Mouse (Mus musculus) heart, adult 2 months (tissue): ENCODE data around the gene Bptf. TPM values are rescaled to one million over a fixed set of nuclear protein-coding genes. Genes with fewer than 3 reads are reported as not detected.

Experiments
- DNase-seq, 2 experiments: peaks; one replicate each; pipeline ENCODE4 v3.0.0; 2021
- H3K27ac ChIP-seq: fragments of 200-600 bp; 2 replicates; pipeline ENCODE4 v1.8.1; 2022
- H3K27me3 ChIP-seq: fragments of 200-500 bp; 2 replicates; pipeline ENCODE4 v1.6.1; 2012; ENCODE audit warnings: mild to moderate bottlenecking, low read length, inconsistent platforms, mixed read lengths; ENCODE audit not compliant: control insufficient read depth, insufficient read depth
- H3K36me3 ChIP-seq: fragments of 200-500 bp; 2 replicates; pipeline ENCODE4 v1.6.1; 2012; ENCODE audit warnings: low read length, inconsistent platforms; ENCODE audit not compliant: control insufficient read depth, insufficient read depth
- H3K4me1 ChIP-seq: fragments of 200-500 bp; 2 replicates; pipeline ENCODE4 v1.6.1; 2011; ENCODE audit warnings: low read length; ENCODE audit not compliant: control insufficient read depth, insufficient read depth
- H3K4me3 ChIP-seq: fragments of 200-600 bp; 2 replicates; pipeline ENCODE4 v1.8.1; 2022
- H3K79me2 ChIP-seq: fragments of 200-500 bp; replicated peaks from 2 replicates; pipeline ENCODE4 v1.6.1; 2012; ENCODE audit warnings: mild to moderate bottlenecking, inconsistent platforms, low read length, moderate library complexity, mixed read lengths; ENCODE audit not compliant: control insufficient read depth, insufficient read depth
- H3K9ac ChIP-seq: fragments of 200-500 bp; 2 replicates; pipeline ENCODE4 v1.6.1; 2012; ENCODE audit warnings: low read depth, mild to moderate bottlenecking, control low read depth, inconsistent platforms, low read length, mixed read lengths
- CTCF ChIP-seq: fragments of 200-600 bp; IDR thresholded peaks from 2 replicates; pipeline ENCODE4 v1.8.1; 2022; ENCODE audit warnings: antibody characterized with exemption, mild to moderate bottlenecking, moderate library complexity
- EP300 ChIP-seq: fragments of 200-500 bp; IDR thresholded peaks from 2 replicates; pipeline ENCODE4 v1.6.1; 2011; ENCODE audit warnings: low read depth, low read length, control low read depth; ENCODE audit not compliant: insufficient read depth
- POLR2A ChIP-seq: fragments of 200-500 bp; IDR thresholded peaks from 2 replicates; pipeline ENCODE4 v1.6.1; 2011; ENCODE audit warnings: mild to moderate bottlenecking, low read depth, low read length, control low read depth; ENCODE audit not compliant: insufficient read depth
- WGBS: fragments of 180-500 bp; shearing (Covaris S2); methylation state at CpG from one replicate; pipeline ENCODE4 v1.1.7; 2018; 5-methylcytosine and 5-hydroxymethylcytosine counted together
- intact Hi-C: fragments of 180-260 bp; cut with DNase I; formaldehyde crosslinking; loops from one replicate; pipeline ENCODE4 v1.15.1; 2025
- polyA plus RNA-seq: library from polyadenylated mRNA; depleted of rRNA; stranded (reverse); fragments of >200 nt; gene quantifications from 2 replicates; pipeline ENCODE4 v1.2.3, GENCODE M21; 2012
- total RNA-seq, 2 experiments: library from RNA; stranded (reverse); gene quantifications; 2 replicates each; pipeline ENCODE4 v1.2.3; 2021

The Bptf gene
- total and polyA plus RNA-seq, 3 experiments = 11.7 to 27.5 (median 25.6) TPM

DNA sequence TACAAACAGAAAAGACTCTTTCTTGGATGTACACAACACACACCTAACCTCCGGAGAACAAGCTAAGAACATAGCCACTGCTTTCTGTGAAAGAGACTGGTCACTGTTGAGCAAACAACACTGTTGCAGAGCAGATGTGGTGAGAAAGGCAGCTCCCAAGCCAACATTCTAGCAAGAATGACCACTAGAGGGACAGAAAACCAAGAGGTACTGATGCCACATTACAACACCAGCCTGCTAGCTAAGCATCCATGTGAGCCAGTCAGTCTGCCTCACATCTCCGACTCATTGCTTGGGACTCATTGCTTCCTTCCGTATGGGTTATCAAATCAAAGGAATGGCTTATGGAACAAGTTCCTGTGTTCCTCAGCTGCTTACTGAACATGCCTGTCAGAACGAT, 18.8 kb downstream of the Bptf start:
- Histone ChIP-seq H3K36me3 (no peaks in the 10 kb centered on the region), H3K79me2 (peaks cover 5% of the 10 kb centered on the region), H3K27me3 (no peaks in the 10 kb centered on the region), H3K4me1 (peaks cover 11% of the 10 kb centered on the region), H3K4me3 (no peak overlapping the region), H3K9ac (no peak overlapping the region), H3K27ac (no peak overlapping the region)
- TF ChIP-seq EP300 (no peak), POLR2A (no peak), CTCF (peak; percentile 71)
- WGBS = 36% methylated on average over 4 of the region's 4 CpGs
- no peak for DNase-seq
- intact Hi-C loops = no loop called here

DNA sequence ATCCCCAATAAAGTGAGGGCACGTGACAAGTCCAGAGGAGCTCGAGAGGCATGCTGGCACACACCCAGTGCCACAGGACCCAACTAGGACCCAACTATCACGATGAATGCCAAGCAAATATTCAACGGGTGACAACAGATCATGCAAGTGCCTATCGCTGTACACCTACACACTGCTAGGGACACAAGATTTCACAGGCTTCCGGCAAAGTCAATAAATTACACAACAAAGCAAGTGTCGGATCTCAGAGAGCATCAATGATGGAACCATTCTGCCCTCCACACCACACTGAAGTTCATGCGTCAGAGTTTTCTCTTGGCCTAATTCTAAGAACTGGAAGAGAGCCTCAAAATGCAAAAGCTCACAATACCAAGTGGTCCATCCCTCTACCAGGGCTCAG, 22.3 kb downstream of the Bptf start:
- no peak overlapping the region for H3K9ac ChIP-seq
- H3K27me3 ChIP-seq = no peaks in the 10 kb centered on the region
- intact Hi-C loops = no loop called here
- no peak overlapping the region for H3K27ac ChIP-seq
- peaks cover 1% of the 10 kb centered on the region; the same call in 1 of the 2 replicates for H3K79me2 ChIP-seq
- no peak for TF ChIP-seq POLR2A
- TF ChIP-seq CTCF = no peak
- TF ChIP-seq EP300 = no peak
- peaks cover 6% of the 10 kb centered on the region for H3K4me1 ChIP-seq
- H3K4me3 ChIP-seq = no peak overlapping the region
- WGBS = 64% methylated on average over 8 of the region's 8 CpGs
- no peak for DNase-seq
- no peaks in the 10 kb centered on the region for H3K36me3 ChIP-seq

DNA sequence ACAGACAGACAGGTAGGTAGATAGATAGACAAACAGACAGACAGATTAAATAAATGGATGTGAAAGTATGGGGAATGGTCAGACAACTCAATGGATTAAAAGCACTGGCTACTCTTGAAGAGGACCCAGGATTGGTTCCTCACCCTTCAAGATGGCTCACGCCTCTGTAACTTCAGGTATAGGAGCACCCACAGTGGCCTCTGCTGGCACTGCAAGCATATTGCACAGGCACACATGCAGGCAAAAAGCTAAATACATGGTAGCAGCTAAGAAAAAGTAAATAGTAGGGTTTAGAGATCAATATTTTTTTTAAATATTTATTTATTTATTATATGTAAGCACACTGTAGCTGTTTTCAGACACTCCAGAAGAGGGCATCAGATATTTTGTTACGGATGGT, 23.0 kb downstream of the Bptf start:
- TF ChIP-seq POLR2A (no peak), CTCF (peak; percentile 41)
- intact Hi-C loops = no loop called here
- 95% methylated on average over 2 of the region's 2 CpGs for WGBS
- Histone ChIP-seq H3K36me3 (no peaks in the 10 kb centered on the region), H3K27me3 (no peaks in the 10 kb centered on the region), H3K9ac (no peak overlapping the region), H3K4me1 (peaks cover 5% of the 10 kb centered on the region), H3K79me2 (peaks cover 2% of the 10 kb centered on the region; the same call in 1 of the 2 replicates), H3K4me3 (no peak overlapping the region), H3K27ac (no peak overlapping the region)
- DNase-seq = no peak

DNA sequence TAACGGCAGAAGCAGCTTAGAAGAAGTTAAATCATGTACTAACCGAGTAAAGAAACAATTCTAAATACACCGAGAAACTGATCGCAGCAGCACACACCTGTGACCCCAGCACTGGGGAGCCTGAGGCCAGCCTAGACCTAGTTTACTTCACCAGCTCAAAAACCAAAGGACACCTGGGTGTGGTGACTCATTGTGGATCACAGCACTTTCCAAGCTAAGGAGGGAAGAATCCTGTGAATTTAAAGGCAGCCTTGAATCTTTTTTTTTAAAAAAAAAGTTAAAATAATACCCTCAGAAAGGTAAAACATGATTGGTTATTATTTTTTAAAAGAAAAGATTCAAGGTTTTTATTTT, 24.2 kb downstream of the Bptf start:
- peaks cover 9% of the 10 kb centered on the region for H3K4me1 ChIP-seq
- WGBS = 70% methylated on average over 4 of the region's 4 CpGs
- H3K36me3 ChIP-seq = peaks cover 5% of the 10 kb centered on the region
- no peak overlapping the region for H3K4me3 ChIP-seq
- TF ChIP-seq CTCF (no peak), EP300 (no peak), POLR2A (no peak)
- no peak for DNase-seq
- no peaks in the 10 kb centered on the region for H3K27me3 ChIP-seq
- no peak overlapping the region for H3K27ac ChIP-seq
- intact Hi-C loops = no loop called here
- H3K79me2 ChIP-seq = peaks cover 6% of the 10 kb centered on the region
- no peak overlapping the region for H3K9ac ChIP-seq

DNA sequence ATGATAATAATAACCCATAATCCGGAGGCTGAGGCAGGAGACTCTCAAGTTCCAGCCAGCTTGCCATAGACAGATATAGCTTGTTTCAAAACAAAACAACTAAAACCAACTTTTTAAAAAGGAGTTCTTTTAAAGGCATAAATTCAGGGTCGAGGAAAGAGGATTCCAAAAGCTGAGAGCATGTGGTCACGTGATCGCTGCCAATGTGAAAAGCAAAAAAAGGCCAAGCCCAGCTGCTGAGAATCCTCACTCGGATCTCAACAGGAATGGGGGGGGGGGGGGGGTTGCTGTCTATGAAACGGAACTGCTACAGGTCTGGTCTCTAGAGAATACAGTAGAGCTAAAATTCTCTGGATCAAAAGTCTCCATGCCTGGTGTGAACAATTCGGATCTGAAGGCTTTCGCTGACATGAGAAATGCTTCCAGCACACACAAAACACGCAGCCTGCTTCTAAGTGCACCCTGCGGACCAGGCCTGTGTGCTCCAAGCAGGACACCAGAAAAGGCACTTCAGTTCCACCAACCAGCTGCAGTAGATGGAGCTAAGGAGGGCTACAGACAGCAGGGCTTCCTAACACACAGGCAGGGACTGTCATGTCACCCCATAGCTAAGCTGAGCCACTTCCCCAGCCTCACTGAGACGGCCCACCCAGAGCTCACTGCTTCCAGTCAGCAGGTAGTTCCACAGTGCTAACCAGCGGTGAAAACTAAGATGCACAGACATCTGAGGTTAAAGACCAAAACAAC, 24.8 kb downstream of the Bptf start:
- peaks cover 5% of the 10 kb centered on the region for H3K36me3 ChIP-seq
- no peak for DNase-seq
- no peak overlapping the region for H3K27ac ChIP-seq
- intact Hi-C loops = no loop called here
- no peak overlapping the region for H3K4me3 ChIP-seq
- no peaks in the 10 kb centered on the region for H3K27me3 ChIP-seq
- WGBS = 53% methylated on average over 12 of the region's 12 CpGs
- H3K79me2 ChIP-seq = peaks cover 6% of the 10 kb centered on the region
- TF ChIP-seq EP300 (no peak), CTCF (no peak)
- peaks cover 14% of the 10 kb centered on the region for H3K4me1 ChIP-seq
- no peak overlapping the region for H3K9ac ChIP-seq

DNA sequence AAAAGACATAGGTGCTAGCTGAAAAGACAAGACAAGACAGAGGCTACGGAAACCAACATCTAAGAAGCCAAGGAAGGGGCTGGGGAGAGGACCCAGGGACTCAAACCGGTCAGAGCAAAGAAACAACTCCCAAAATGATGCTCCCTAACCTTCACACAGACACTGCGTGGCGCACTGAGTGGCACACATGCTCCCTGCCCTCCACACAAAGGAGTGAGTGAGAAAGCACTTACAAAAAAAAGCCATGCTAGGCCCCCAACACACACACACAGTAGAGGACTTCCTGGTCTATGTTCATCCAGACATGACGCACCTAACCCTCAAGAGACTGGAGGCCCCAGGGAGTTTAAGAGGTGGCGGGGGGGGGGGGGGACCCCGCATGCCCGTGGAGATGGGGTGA, 25.5 kb downstream of the Bptf start:
- TF ChIP-seq EP300 (no peak), POLR2A (no peak), CTCF (no peak)
- WGBS = 85% methylated on average over 8 of the region's 8 CpGs
- intact Hi-C loops = no loop called here
- DNase-seq = no peak
- Histone ChIP-seq H3K27me3 (no peaks in the 10 kb centered on the region), H3K9ac (no peak overlapping the region), H3K36me3 (peaks cover 5% of the 10 kb centered on the region), H3K27ac (no peak overlapping the region), H3K4me3 (no peak overlapping the region), H3K79me2 (peaks cover 6% of the 10 kb centered on the region), H3K4me1 (peaks cover 17% of the 10 kb centered on the region)
